Mouse (Mus musculus): Measurements from ENCODE around the gene Lhx4.

DNA sequence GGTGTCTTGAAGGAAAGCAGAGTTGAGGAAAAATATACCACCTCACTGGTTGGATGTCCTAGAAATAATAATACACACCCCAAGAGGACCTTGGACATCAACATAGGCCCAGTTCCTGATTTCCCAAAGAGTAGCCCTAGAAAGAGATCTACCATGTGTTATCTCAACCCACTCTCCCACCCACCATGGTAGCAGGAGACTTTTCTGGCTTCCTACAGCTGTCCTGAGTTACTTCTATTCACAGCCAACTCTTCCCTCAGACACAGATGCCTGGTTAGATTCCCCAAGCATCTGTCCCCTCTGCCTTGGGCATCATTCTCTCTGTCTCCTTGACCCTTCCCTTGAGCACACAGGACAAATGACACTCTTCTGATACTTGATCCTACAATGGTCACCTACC is 36.1 kb downstream of the Lhx4 start:
- TF ChIP-seq CTCF (IDR thresholded peaks at IDR 0.05; ENCODE audit: extremely low read depth, insufficient read length, insufficient replicate concordance, low read depth, low read length) (no peak), POLR2A (IDR thresholded peaks at IDR 0.05; ENCODE audit: low read depth, low read length) (no peak)
